Comparison of ENCODE assay signal across 22 mouse cellular contexts in genomic region chr13:94529138-94529537, GRCm38 (mm10).
DNase-seq lines count a peak whose midpoint lies in the region; ATAC-seq and TF ChIP-seq lines count a peak whose summit lies in the region.
"Had no signal": no experiment of that assay in that cellular context is flagged by ENCODE, and none has a peak within 500 bp of the region (broad histone marks: within the 10 kb centered on the region; RNA-seq: fewer than 3 reads in every experiment).

No protein-coding gene starts in this region.

- intact Hi-C loops in heart, postnatal 14 days (cut with DNase I) = no loop called here

- no peak for TF ChIP-seq CTCF in midbrain, postnatal 0 days (IDR thresholded peaks at IDR 0.05)

- no peaks in the 10 kb centered on the region for H3K9me3 ChIP-seq in midbrain, embryonic 11.5 days (ENCODE audit: control insufficient read depth, low read length)
- H3K9me3 ChIP-seq in midbrain, postnatal 0 days (ENCODE audit: low read length) = no peaks in the 10 kb centered on the region
- H3K9me3 ChIP-seq: G1E had no signal

- ATAC-seq in midbrain, embryonic 11.5 days (ENCODE audit: low FRiP score) = no peak
- ATAC-seq in midbrain, postnatal 0 days (ENCODE audit: low FRiP score) = no peak
- ATAC-seq: activated CD4-positive, CD25-positive, alpha-beta regulatory T cell, adult 4 months; CD4-positive, CD25-positive, alpha-beta regulatory T cell, adult 4 months; Patski had no signal

- peak; percentile 19 for DNase-seq in heart, adult 11 months
- no peak for DNase-seq in heart, postnatal 14 days
- peak; percentile 44 for DNase-seq in midbrain, embryonic 11.5 days (ENCODE audit: low spot score, missing footprints)
- no peak for DNase-seq in midbrain, postnatal 0 days (ENCODE audit: low spot score)
- peak; percentile 57 for DNase-seq in ovary, adult 18-20 months (ENCODE audit: low spot score)
- no peak for DNase-seq in ovary, postnatal 14 days (ENCODE audit: low spot score)
- peak; percentile 46 for DNase-seq in ovary, postnatal 36 days (ENCODE audit: low spot score)
- DNase-seq in ovary, postnatal 10 days (ENCODE audit: low spot score) = no peak
- DNase-seq: adrenal gland, adult 2 months; adrenal gland, adult 8-10 months; adrenal gland, postnatal 10 days; adrenal gland, postnatal 14 days; adrenal gland, postnatal 25 days; adrenal gland, postnatal 36 days; B cell, adult 2 months; cerebellum, adult 11 months; cerebellum, adult 11-12 months had no signal

- WGBS in midbrain, embryonic 11.5 days = 95% methylated on average over 5 of the region's 5 CpGs
- WGBS in midbrain, postnatal 0 days = 95% methylated on average over 5 of the region's 5 CpGs

- H3K4me1 ChIP-seq in midbrain, embryonic 11.5 days (ENCODE audit: control insufficient read depth, insufficient read depth, low read length) = no peaks in the 10 kb centered on the region
- H3K4me1 ChIP-seq in midbrain, postnatal 0 days (ENCODE audit: insufficient read depth, low read length) = no peaks in the 10 kb centered on the region

- H3K9ac ChIP-seq in midbrain, embryonic 11.5 days (ENCODE audit: low read length) = no peak overlapping the region
- H3K9ac ChIP-seq in midbrain, postnatal 0 days (replicated peaks; ENCODE audit: low read length, poor library complexity, severe bottlenecking) = no peak overlapping the region

- H3K4me2 ChIP-seq in midbrain, embryonic 11.5 days = no peak overlapping the region
- H3K4me2 ChIP-seq in midbrain, postnatal 0 days (ENCODE audit: low read depth, low read length, poor library complexity, severe bottlenecking) = no peak overlapping the region

- no peaks in the 10 kb centered on the region for H3K36me3 ChIP-seq in midbrain, embryonic 11.5 days (ENCODE audit: control insufficient read depth, insufficient read depth, low read length)
- H3K36me3 ChIP-seq in midbrain, postnatal 0 days (ENCODE audit: insufficient read depth, low read length) = no peaks in the 10 kb centered on the region

- H3K27me3 ChIP-seq in midbrain, embryonic 11.5 days (ENCODE audit: control insufficient read depth, insufficient read depth, low read length) = no peaks in the 10 kb centered on the region
- no peaks in the 10 kb centered on the region for H3K27me3 ChIP-seq in midbrain, postnatal 0 days (ENCODE audit: insufficient read depth, low read length)
- H3K27me3 ChIP-seq: CH12.LX, Patski had no signal

- H3K4me3 ChIP-seq in midbrain, embryonic 11.5 days (ENCODE audit: low read depth, low read length) = no peak overlapping the region
- no peak overlapping the region for H3K4me3 ChIP-seq in midbrain, postnatal 0 days (ENCODE audit: low read depth, low read length)

- H3K27ac ChIP-seq in midbrain, embryonic 11.5 days (ENCODE audit: low read depth, low read length) = no peak overlapping the region
- no peak overlapping the region for H3K27ac ChIP-seq in midbrain, postnatal 0 days (ENCODE audit: low read depth, low read length)

Comparison
In these comparisons a context has a peak if more than half of its experiments do, and no peak if none do; other contexts are left out.
1. DNase-seq: peak in heart, adult 11 months (single experiment), midbrain, embryonic 11.5 days (single experiment), ovary, adult 18-20 months (single experiment) and ovary, postnatal 36 days (single experiment); none in heart, postnatal 14 days (0 of 2), midbrain, postnatal 0 days (single experiment), ovary, postnatal 14 days (single experiment) and ovary, postnatal 10 days (single experiment).